Mouse (Mus musculus): ENCODE measurements around the gene Dennd1a. TPM values are rescaled to one million over a fixed set of nuclear protein-coding genes. Genes with fewer than 3 reads are reported as not detected.

Gene Dennd1a
- total and polyA plus RNA-seq, 3 experiments: 17.6 to 26.8 (median 22.0) TPM

DNA sequence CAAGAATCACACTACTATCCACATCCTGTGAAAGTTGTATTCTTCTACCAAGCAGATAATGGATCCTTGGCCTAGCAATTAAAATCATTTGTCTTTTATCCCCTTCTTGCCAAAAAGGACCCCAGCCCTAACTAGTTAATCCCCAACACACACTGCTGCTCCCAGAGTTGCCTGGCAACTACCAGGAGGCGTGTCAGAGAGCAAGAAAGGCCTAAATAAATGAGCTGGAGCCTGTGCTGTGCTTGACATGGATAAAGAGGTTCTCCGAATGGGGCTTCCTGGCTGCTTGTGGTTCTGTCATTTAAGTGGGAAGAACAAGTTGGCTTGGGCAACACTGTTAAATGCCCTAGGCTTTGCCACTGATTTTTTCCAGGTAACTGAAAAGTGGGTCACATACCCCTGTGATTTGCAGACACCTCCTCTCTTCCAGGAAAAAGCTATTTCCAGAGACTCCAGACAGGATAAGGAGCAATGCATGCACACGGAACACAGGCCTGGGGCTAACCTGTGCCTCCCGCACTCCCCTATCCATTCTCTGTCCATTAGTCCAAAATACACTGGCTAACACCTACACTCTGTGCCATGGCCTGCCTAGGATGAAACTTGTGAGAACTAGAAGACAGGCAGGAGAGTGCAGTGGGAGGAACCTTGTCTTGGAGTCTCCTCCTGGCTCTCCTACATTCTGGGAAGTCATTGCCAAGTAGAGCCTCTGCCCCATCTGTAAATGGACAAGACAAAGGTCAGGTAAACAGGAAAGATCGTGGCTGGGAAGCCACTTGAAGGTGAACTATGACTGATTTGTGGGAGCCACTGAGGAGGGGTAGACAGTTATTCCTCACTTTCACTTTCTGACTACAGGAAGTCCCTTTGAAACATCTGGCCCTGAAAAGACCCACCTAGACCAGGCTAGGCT is 355.9 kb downstream of the Dennd1a start:
- Histone ChIP-seq H3K4me1 (ENCODE audit: control insufficient read depth, insufficient read depth, low read length) (no peaks in the 10 kb centered on the region), H3K79me2 (replicated peaks; ENCODE audit: control insufficient read depth, insufficient read depth, low read length) (no peaks in the 10 kb centered on the region), H3K9ac (ENCODE audit: low read depth, low read length) (no peak overlapping the region), H3K36me3 (ENCODE audit: control insufficient read depth, insufficient read depth, low read length) (no peaks in the 10 kb centered on the region), H3K27me3 (ENCODE audit: control insufficient read depth, insufficient read depth, low read length) (no peaks in the 10 kb centered on the region), H3K27ac (no peak overlapping the region), H3K4me3 (no peak overlapping the region)
- TF ChIP-seq POLR2A (IDR thresholded peaks at IDR 0.05; ENCODE audit: insufficient read depth, low read depth, low read length) (no peak), EP300 (IDR thresholded peaks at IDR 0.05; ENCODE audit: insufficient read depth, low read depth, low read length) (no peak), CTCF (IDR thresholded peaks at IDR 0.05) (no peak)
- no peak for DNase-seq
- intact Hi-C loops (cut with DNase I): no loop called here
- 80% methylated on average over 5 of the region's 5 CpGs for WGBS

- intact Hi-C loops (cut with DNase I): no loop called here
- DNase-seq: no peak
- TF ChIP-seq EP300 (IDR thresholded peaks at IDR 0.05; ENCODE audit: insufficient read depth, low read depth, low read length) (no peak), CTCF (IDR thresholded peaks at IDR 0.05) (no peak), POLR2A (IDR thresholded peaks at IDR 0.05; ENCODE audit: insufficient read depth, low read depth, low read length) (no peak)
- Histone ChIP-seq H3K4me1 (ENCODE audit: control insufficient read depth, insufficient read depth, low read length) (no peaks in the 10 kb centered on the region), H3K36me3 (ENCODE audit: control insufficient read depth, insufficient read depth, low read length) (no peaks in the 10 kb centered on the region), H3K79me2 (replicated peaks; ENCODE audit: control insufficient read depth, insufficient read depth, low read length) (no peaks in the 10 kb centered on the region), H3K4me3 (no peak overlapping the region), H3K27me3 (ENCODE audit: control insufficient read depth, insufficient read depth, low read length) (no peaks in the 10 kb centered on the region), H3K9ac (ENCODE audit: low read depth, low read length) (no peak overlapping the region), H3K27ac (no peak overlapping the region)
- 80% methylated on average over 5 of the region's 5 CpGs for WGBS
These were observed 361.1 kb downstream of the Dennd1a start for GRCm38 (mm10) chr2:37926133-37926503.

GRCm38 (mm10) chr2:37925413-37926132 is 361.6 kb downstream of the Dennd1a start:
- intact Hi-C loops (cut with DNase I): loop anchor here (1.0 kb wide), 2 partner anchors 451 to 733 kb away; no protein-coding TSS in a partner anchor

GRCm38 (mm10) chr2:37908721-37909506 is 378.3 kb downstream of the Dennd1a start:
- WGBS: 90% methylated on average over 5 of the region's 5 CpGs

More at GRCm38 (mm10) chr2:37925413-37926132, 361.6 kb downstream of the Dennd1a start:
- Histone ChIP-seq H3K27ac (no peak overlapping the region), H3K79me2 (replicated peaks; ENCODE audit: control insufficient read depth, insufficient read depth, low read length) (no peaks in the 10 kb centered on the region), H3K4me1 (ENCODE audit: control insufficient read depth, insufficient read depth, low read length) (no peaks in the 10 kb centered on the region), H3K36me3 (ENCODE audit: control insufficient read depth, insufficient read depth, low read length) (no peaks in the 10 kb centered on the region), H3K4me3 (no peak overlapping the region), H3K27me3 (ENCODE audit: control insufficient read depth, insufficient read depth, low read length) (no peaks in the 10 kb centered on the region), H3K9ac (ENCODE audit: low read depth, low read length) (no peak overlapping the region)
- 37% methylated on average over 6 of the region's 6 CpGs for WGBS
- TF ChIP-seq POLR2A (IDR thresholded peaks at IDR 0.05; ENCODE audit: insufficient read depth, low read depth, low read length): no peak
- TF ChIP-seq EP300 (IDR thresholded peaks at IDR 0.05; ENCODE audit: insufficient read depth, low read depth, low read length): no peak
- peak; percentile 92 for TF ChIP-seq CTCF (IDR thresholded peaks at IDR 0.05)
- DNase-seq: peak in 1 of 2 experiments; percentile 41

GRCm38 (mm10) chr2:37908296-37908695 is 378.9 kb downstream of the Dennd1a start:
- Histone ChIP-seq H3K27me3 (ENCODE audit: control insufficient read depth, insufficient read depth, low read length) (no peaks in the 10 kb centered on the region), H3K4me3 (no peak overlapping the region), H3K79me2 (replicated peaks; ENCODE audit: control insufficient read depth, insufficient read depth, low read length) (no peaks in the 10 kb centered on the region), H3K4me1 (ENCODE audit: control insufficient read depth, insufficient read depth, low read length) (no peaks in the 10 kb centered on the region), H3K27ac (no peak overlapping the region), H3K36me3 (ENCODE audit: control insufficient read depth, insufficient read depth, low read length) (no peaks in the 10 kb centered on the region), H3K9ac (ENCODE audit: low read depth, low read length) (no peak overlapping the region)
- no peak for DNase-seq
- TF ChIP-seq CTCF (IDR thresholded peaks at IDR 0.05): no peak
- no peak for TF ChIP-seq POLR2A (IDR thresholded peaks at IDR 0.05; ENCODE audit: insufficient read depth, low read depth, low read length)
- no peak for TF ChIP-seq EP300 (IDR thresholded peaks at IDR 0.05; ENCODE audit: insufficient read depth, low read depth, low read length)
- WGBS: 93% methylated on average over 3 of the region's 3 CpGs
- intact Hi-C loops (cut with DNase I): no loop called here

More at GRCm38 (mm10) chr2:37908721-37909506, 378.3 kb downstream of the Dennd1a start:
- no peak overlapping the region for H3K9ac ChIP-seq (ENCODE audit: low read depth, low read length)
- intact Hi-C loops (cut with DNase I): no loop called here
- no peaks in the 10 kb centered on the region for H3K79me2 ChIP-seq (replicated peaks; ENCODE audit: control insufficient read depth, insufficient read depth, low read length)
- no peaks in the 10 kb centered on the region for H3K36me3 ChIP-seq (ENCODE audit: control insufficient read depth, insufficient read depth, low read length)
- no peaks in the 10 kb centered on the region for H3K4me1 ChIP-seq (ENCODE audit: control insufficient read depth, insufficient read depth, low read length)
- H3K4me3 ChIP-seq: no peak overlapping the region
- TF ChIP-seq CTCF (IDR thresholded peaks at IDR 0.05) (no peak), EP300 (IDR thresholded peaks at IDR 0.05; ENCODE audit: insufficient read depth, low read depth, low read length) (no peak), POLR2A (IDR thresholded peaks at IDR 0.05; ENCODE audit: insufficient read depth, low read depth, low read length) (no peak)
- H3K27ac ChIP-seq: no peak overlapping the region
- no peaks in the 10 kb centered on the region for H3K27me3 ChIP-seq (ENCODE audit: control insufficient read depth, insufficient read depth, low read length)
- no peak for DNase-seq

Data from heart, adult 2 months (tissue).